Mouse (Mus musculus): ENCODE data around the gene Txnip. TPM values are rescaled to one million over a fixed set of nuclear protein-coding genes. Genes with fewer than 3 reads are reported as not detected.

Txnip gene
- polyA plus RNA-seq, 1 experiment = 42.6 TPM

DNA sequence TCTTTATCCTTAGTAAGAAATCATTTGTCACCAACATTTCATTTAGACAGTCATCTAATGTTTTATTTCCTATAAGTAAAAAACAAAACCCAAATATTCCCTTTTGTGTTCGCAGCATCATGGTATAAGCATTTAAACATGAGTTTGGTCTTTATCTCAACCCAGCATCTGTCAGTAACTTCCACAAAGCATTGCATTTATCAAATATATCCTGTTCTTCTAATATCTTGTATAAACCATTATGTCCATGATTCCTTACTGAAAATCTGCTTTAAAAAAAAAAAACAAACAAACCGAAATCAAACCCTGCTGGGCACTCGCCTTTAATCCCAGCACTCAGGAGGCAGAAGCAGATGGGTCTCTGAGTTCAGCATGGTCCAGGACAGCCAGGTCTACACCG is 48.9 kb downstream of the Txnip start:
- Histone ChIP-seq H3K79me2 (ENCODE audit: control insufficient read depth, insufficient read depth) (peaks cover 76% of the 10 kb centered on the region), H3K4me2 (ENCODE audit: low read depth) (no peak overlapping the region), H3K36me3 (ENCODE audit: control insufficient read depth, insufficient read depth) (peaks cover 17% of the 10 kb centered on the region), H3K27me3 (ENCODE audit: control insufficient read depth, insufficient read depth, insufficient read length) (no peaks in the 10 kb centered on the region), H3ac (ENCODE audit: control insufficient read depth, insufficient read length) (no peak overlapping the region), H3K4me3 (no peak overlapping the region)
- TF ChIP-seq REST (IDR thresholded peaks at IDR 0.05; ENCODE audit: insufficient read depth, insufficient read length) (no peak), MYOG (IDR thresholded peaks at IDR 0.05; ENCODE audit: control insufficient read depth in 1 of 3, insufficient read depth in 1 of 3, insufficient read length in 2 of 3, low read depth in 2 of 3) (no peak), E2F4 (IDR thresholded peaks at IDR 0.05; ENCODE audit: insufficient read depth) (no peak), MAX (IDR thresholded peaks at IDR 0.05; ENCODE audit: low read depth) (no peak), POLR2A (IDR thresholded peaks at IDR 0.05; ENCODE audit: insufficient read length, low read depth) (no peak), USF1 (IDR thresholded peaks at IDR 0.05; ENCODE audit: low read depth) (no peak), POLR2AphosphoS2 (IDR thresholded peaks at IDR 0.05; ENCODE audit: insufficient read length, low read depth) (no peak), SRF (IDR thresholded peaks at IDR 0.05; ENCODE audit: control insufficient read depth, insufficient read length, low read depth) (no peak), MYOD1 (IDR thresholded peaks at IDR 0.05; ENCODE audit: control insufficient read depth in 1 of 3, insufficient read length in 2 of 3, low read depth in 2 of 3) (no peak)

Other genes starting within 250 kb of the Txnip start
- gene BC107364, start 105.7 kb upstream of the Txnip start, polyA plus RNA-seq (2012; fragmentation: generic; extraction: Trizol) = not detected
- 116 TPM for gene Hfe2, start 32.8 kb upstream of the Txnip start, polyA plus RNA-seq (2012; fragmentation: generic; extraction: Trizol)
- 0.25 TPM for gene Gm16253, start 19.0 kb downstream of the Txnip start, polyA plus RNA-seq (2012; fragmentation: generic; extraction: Trizol)
- gene Polr3gl, start 36.2 kb downstream of the Txnip start, polyA plus RNA-seq (2012; fragmentation: generic; extraction: Trizol) = 22.7 TPM
- 2.5 TPM for gene Ankrd34a, start 38.7 kb downstream of the Txnip start, polyA plus RNA-seq (2012; fragmentation: generic; extraction: Trizol)
- 30.2 TPM for gene Lix1l, start 43.2 kb downstream of the Txnip start, polyA plus RNA-seq (2012; fragmentation: generic; extraction: Trizol)
- 68.4 TPM for gene Rbm8a, start 72.0 kb downstream of the Txnip start, polyA plus RNA-seq (2012; fragmentation: generic; extraction: Trizol)
- 26.8 TPM for gene Pex11b, start 77.4 kb downstream of the Txnip start, polyA plus RNA-seq (2012; fragmentation: generic; extraction: Trizol)
- 0.04 TPM for gene Gm42957, start 77.5 kb downstream of the Txnip start, polyA plus RNA-seq (2012; fragmentation: generic; extraction: Trizol)
- gene Itga10, start 87.6 kb downstream of the Txnip start, polyA plus RNA-seq (2012; fragmentation: generic; extraction: Trizol) = 1.9 TPM
- gene Ankrd35, start 112.2 kb downstream of the Txnip start, polyA plus RNA-seq (2012; fragmentation: generic; extraction: Trizol) = 0.37 TPM
- 16.7 TPM for gene Pias3, start 138.4 kb downstream of the Txnip start, polyA plus RNA-seq (2012; fragmentation: generic; extraction: Trizol)
- gene Nudt17, start 150.6 kb downstream of the Txnip start, polyA plus RNA-seq (2012; fragmentation: generic; extraction: Trizol) = 6.8 TPM
- 46.6 TPM for gene Polr3c, start 169.7 kb downstream of the Txnip start, polyA plus RNA-seq (2012; fragmentation: generic; extraction: Trizol)
- 10.1 TPM for gene Rnf115, start 169.7 kb downstream of the Txnip start, polyA plus RNA-seq (2012; fragmentation: generic; extraction: Trizol)

Measured in myocyte (in vitro differentiated cells).